Mouse (Mus musculus): ENCODE results near the gene Npas3. TPM values are rescaled to one million over a fixed set of nuclear protein-coding genes. Genes with fewer than 3 reads are reported as not detected.

The Npas3 gene
- polyA plus RNA-seq, 1 experiment, result 0.18 TPM

- Histone ChIP-seq H3K4me2 (ENCODE audit: low read depth) (no peak overlapping the region), H3K27me3 (ENCODE audit: control insufficient read depth, insufficient read depth, insufficient read length) (no peaks in the 10 kb centered on the region), H3K4me3 (no peak overlapping the region), H3K79me2 (ENCODE audit: control insufficient read depth, insufficient read depth) (no peaks in the 10 kb centered on the region), H3ac (ENCODE audit: control insufficient read depth, insufficient read length) (no peak overlapping the region), H3K36me3 (ENCODE audit: control insufficient read depth, insufficient read depth) (no peaks in the 10 kb centered on the region)
- no peak for TF ChIP-seq TCF12 (IDR thresholded peaks at IDR 0.05; ENCODE audit: insufficient read depth, poor library complexity, severe bottlenecking)
- no peak for TF ChIP-seq USF1 (IDR thresholded peaks at IDR 0.05; ENCODE audit: low read depth)
- no peak for TF ChIP-seq TCF3 (IDR thresholded peaks at IDR 0.05; ENCODE audit: insufficient read length, low read depth)
- no peak for TF ChIP-seq E2F4 (IDR thresholded peaks at IDR 0.05; ENCODE audit: insufficient read depth)
- no peak for TF ChIP-seq MYOG (IDR thresholded peaks at IDR 0.05; ENCODE audit: control insufficient read depth in 1 of 3, insufficient read depth in 1 of 3, insufficient read length in 2 of 3, low read depth in 2 of 3)
- TF ChIP-seq MAX (IDR thresholded peaks at IDR 0.05; ENCODE audit: low read depth), result no peak
- TF ChIP-seq POLR2A (IDR thresholded peaks at IDR 0.05; ENCODE audit: insufficient read length, low read depth), result no peak
- TF ChIP-seq SRF (IDR thresholded peaks at IDR 0.05; ENCODE audit: control insufficient read depth, insufficient read length, low read depth), result no peak
- TF ChIP-seq CEBPB (IDR thresholded peaks at IDR 0.05; ENCODE audit: insufficient read depth, poor library complexity, severe bottlenecking), result no peak
- no peak for TF ChIP-seq REST (IDR thresholded peaks at IDR 0.05; ENCODE audit: insufficient read depth, insufficient read length)
- TF ChIP-seq POLR2AphosphoS2 (IDR thresholded peaks at IDR 0.05; ENCODE audit: insufficient read length, low read depth), result no peak
- TF ChIP-seq MYOD1 (IDR thresholded peaks at IDR 0.05; ENCODE audit: control insufficient read depth in 1 of 3, insufficient read length in 2 of 3, low read depth in 2 of 3), result no peak
These were observed 274.2 kb downstream of the Npas3 start for GRCm38 (mm10) chr12:53522631-53523030.

- Histone ChIP-seq H3K36me3 (ENCODE audit: control insufficient read depth, insufficient read depth) (no peaks in the 10 kb centered on the region), H3ac (ENCODE audit: control insufficient read depth, insufficient read length) (no peak overlapping the region), H3K79me2 (ENCODE audit: control insufficient read depth, insufficient read depth) (no peaks in the 10 kb centered on the region), H3K4me2 (ENCODE audit: low read depth) (no peak overlapping the region), H3K4me3 (no peak overlapping the region), H3K27me3 (ENCODE audit: control insufficient read depth, insufficient read depth, insufficient read length) (no peaks in the 10 kb centered on the region)
- TF ChIP-seq TCF12 (IDR thresholded peaks at IDR 0.05; ENCODE audit: insufficient read depth, poor library complexity, severe bottlenecking) (no peak), POLR2AphosphoS2 (IDR thresholded peaks at IDR 0.05; ENCODE audit: insufficient read length, low read depth) (no peak), CEBPB (IDR thresholded peaks at IDR 0.05; ENCODE audit: insufficient read depth, poor library complexity, severe bottlenecking) (no peak), TCF3 (IDR thresholded peaks at IDR 0.05; ENCODE audit: insufficient read length, low read depth) (no peak), POLR2A (IDR thresholded peaks at IDR 0.05; ENCODE audit: insufficient read length, low read depth) (no peak), E2F4 (IDR thresholded peaks at IDR 0.05; ENCODE audit: insufficient read depth) (no peak), REST (IDR thresholded peaks at IDR 0.05; ENCODE audit: insufficient read depth, insufficient read length) (no peak)
These were observed 278.6 kb downstream of the Npas3 start for GRCm38 (mm10) chr12:53527046-53527445.

GRCm38 (mm10) chr12:53529345-53529744, 280.9 kb downstream of the Npas3 start:
- no peak for TF ChIP-seq REST (IDR thresholded peaks at IDR 0.05; ENCODE audit: insufficient read depth, insufficient read length)
- TF ChIP-seq POLR2AphosphoS2 (IDR thresholded peaks at IDR 0.05; ENCODE audit: insufficient read length, low read depth), result no peak
- no peak for TF ChIP-seq USF1 (IDR thresholded peaks at IDR 0.05; ENCODE audit: low read depth)
- TF ChIP-seq SRF (IDR thresholded peaks at IDR 0.05; ENCODE audit: control insufficient read depth, insufficient read length, low read depth), result no peak
- TF ChIP-seq MYOD1 (IDR thresholded peaks at IDR 0.05; ENCODE audit: control insufficient read depth in 1 of 3, insufficient read length in 2 of 3, low read depth in 2 of 3), result no peak
- TF ChIP-seq E2F4 (IDR thresholded peaks at IDR 0.05; ENCODE audit: insufficient read depth), result no peak
- no peak for TF ChIP-seq POLR2A (IDR thresholded peaks at IDR 0.05; ENCODE audit: insufficient read length, low read depth)
- no peak for TF ChIP-seq TCF12 (IDR thresholded peaks at IDR 0.05; ENCODE audit: insufficient read depth, poor library complexity, severe bottlenecking)
- TF ChIP-seq CEBPB (IDR thresholded peaks at IDR 0.05; ENCODE audit: insufficient read depth, poor library complexity, severe bottlenecking), result no peak
- no peak for TF ChIP-seq TCF3 (IDR thresholded peaks at IDR 0.05; ENCODE audit: insufficient read length, low read depth)
- TF ChIP-seq MYOG (IDR thresholded peaks at IDR 0.05; ENCODE audit: control insufficient read depth in 1 of 3, insufficient read depth in 1 of 3, insufficient read length in 2 of 3, low read depth in 2 of 3), result no peak
- no peak for TF ChIP-seq MAX (IDR thresholded peaks at IDR 0.05; ENCODE audit: low read depth)
- H3K79me2 ChIP-seq (ENCODE audit: control insufficient read depth, insufficient read depth), result no peaks in the 10 kb centered on the region
- H3K27me3 ChIP-seq (ENCODE audit: control insufficient read depth, insufficient read depth, insufficient read length), result no peaks in the 10 kb centered on the region
- no peak overlapping the region for H3K4me3 ChIP-seq
- no peak overlapping the region for H3ac ChIP-seq (ENCODE audit: control insufficient read depth, insufficient read length)
- H3K36me3 ChIP-seq (ENCODE audit: control insufficient read depth, insufficient read depth), result no peaks in the 10 kb centered on the region
- no peak overlapping the region for H3K4me2 ChIP-seq (ENCODE audit: low read depth)

- H3K4me3 ChIP-seq, result no peak overlapping the region
- H3K36me3 ChIP-seq (ENCODE audit: control insufficient read depth, insufficient read depth), result no peaks in the 10 kb centered on the region
- TF ChIP-seq SRF (IDR thresholded peaks at IDR 0.05; ENCODE audit: control insufficient read depth, insufficient read length, low read depth), result no peak
- no peak for TF ChIP-seq POLR2AphosphoS2 (IDR thresholded peaks at IDR 0.05; ENCODE audit: insufficient read length, low read depth)
- TF ChIP-seq POLR2A (IDR thresholded peaks at IDR 0.05; ENCODE audit: insufficient read length, low read depth), result no peak
- no peak for TF ChIP-seq CEBPB (IDR thresholded peaks at IDR 0.05; ENCODE audit: insufficient read depth, poor library complexity, severe bottlenecking)
- TF ChIP-seq E2F4 (IDR thresholded peaks at IDR 0.05; ENCODE audit: insufficient read depth), result no peak
- TF ChIP-seq REST (IDR thresholded peaks at IDR 0.05; ENCODE audit: insufficient read depth, insufficient read length), result no peak
- no peak for TF ChIP-seq USF1 (IDR thresholded peaks at IDR 0.05; ENCODE audit: low read depth)
- TF ChIP-seq TCF3 (IDR thresholded peaks at IDR 0.05; ENCODE audit: insufficient read length, low read depth), result no peak
- no peak for TF ChIP-seq TCF12 (IDR thresholded peaks at IDR 0.05; ENCODE audit: insufficient read depth, poor library complexity, severe bottlenecking)
- no peak for TF ChIP-seq MYOG (IDR thresholded peaks at IDR 0.05; ENCODE audit: control insufficient read depth in 1 of 3, insufficient read depth in 1 of 3, insufficient read length in 2 of 3, low read depth in 2 of 3)
- no peak for TF ChIP-seq MYOD1 (IDR thresholded peaks at IDR 0.05; ENCODE audit: control insufficient read depth in 1 of 3, insufficient read length in 2 of 3, low read depth in 2 of 3)
- TF ChIP-seq MAX (IDR thresholded peaks at IDR 0.05; ENCODE audit: low read depth), result no peak
- no peak overlapping the region for H3K4me2 ChIP-seq (ENCODE audit: low read depth)
- no peak overlapping the region for H3ac ChIP-seq (ENCODE audit: control insufficient read depth, insufficient read length)
- no peaks in the 10 kb centered on the region for H3K27me3 ChIP-seq (ENCODE audit: control insufficient read depth, insufficient read depth, insufficient read length)
- H3K79me2 ChIP-seq (ENCODE audit: control insufficient read depth, insufficient read depth), result no peaks in the 10 kb centered on the region
These were observed 288.3 kb downstream of the Npas3 start for GRCm38 (mm10) chr12:53536816-53537215.
